In the genomic region with DNA sequence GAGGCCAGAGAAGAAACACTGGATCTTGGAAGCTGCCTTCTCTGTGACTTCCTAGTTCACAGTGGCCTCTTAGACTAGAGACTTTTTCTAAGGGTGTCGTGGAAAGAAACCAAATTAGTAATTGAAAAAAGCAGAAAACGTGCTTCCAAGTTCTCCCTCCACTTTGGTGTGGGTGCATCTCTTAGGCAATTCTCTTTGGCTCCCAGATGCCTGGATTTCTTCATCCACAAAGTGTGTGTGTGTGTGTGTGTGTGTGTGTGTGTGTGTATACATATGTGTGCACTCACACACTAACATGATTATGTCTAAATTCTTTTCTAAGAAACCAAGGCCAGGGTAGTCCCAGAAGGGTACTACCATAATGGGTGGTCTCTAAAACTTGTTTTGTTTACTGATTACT, we compare ENCODE assay signal across 8 mouse cellular contexts. TPM values are rescaled to one million over a fixed set of nuclear protein-coding genes. Genes with fewer than 3 reads are reported as not detected.
DNase-seq lines count a peak whose midpoint lies in the region; ATAC-seq and TF ChIP-seq lines count a peak whose summit lies in the region.

No protein-coding gene starts in this region.

- H3K36me3 ChIP-seq in heart, adult 2 months (ENCODE audit: control insufficient read depth, insufficient read depth, low read length) = no peaks in the 10 kb centered on the region; the same call in 1 of the 2 replicates
- H3K36me3 ChIP-seq in hindbrain, embryonic 16.5 days (ENCODE audit: control insufficient read depth, insufficient read depth, low read length) = no peaks in the 10 kb centered on the region

- no peak for TF ChIP-seq CTCF in heart, adult 2 months (IDR thresholded peaks at IDR 0.05)

- H3K4me2 ChIP-seq in hindbrain, embryonic 16.5 days (ENCODE audit: low read length) = peak overlapping the region; percentile 34; the same call in 1 of the 2 replicates

- no peak for ATAC-seq in hindbrain, embryonic 16.5 days

- peak overlapping the region; percentile 68 for H3K4me3 ChIP-seq in heart, adult 2 months
- H3K4me3 ChIP-seq in brown adipose tissue, adult 24 weeks (ENCODE audit: insufficient read depth, low read depth, low read length) = no peak overlapping the region
- H3K4me3 ChIP-seq in hindbrain, embryonic 16.5 days (ENCODE audit: low read length) = no peak overlapping the region

- peak in 1 of 2 experiments; percentile 27 for DNase-seq in heart, adult 2 months
- DNase-seq in heart, postnatal 25 days (ENCODE audit: low spot score) = no peak
- DNase-seq in lung, postnatal 36 days = peak; percentile 61
- DNase-seq in left cerebral cortex, postnatal 25 days (ENCODE audit: low spot score in 2 of 2) = no peak
- DNase-seq in thymus, postnatal 10 days (ENCODE audit: low spot score in 2 of 2) = no peak
- DNase-seq in ovary, postnatal 10 days (ENCODE audit: low spot score) = no peak

- WGBS in heart, adult 2 months = 1% methylated on average over 2 of the region's 2 CpGs
- WGBS in hindbrain, embryonic 16.5 days = 25% methylated on average over 2 of the region's 2 CpGs

- no peaks in the 10 kb centered on the region for H3K9me3 ChIP-seq in hindbrain, embryonic 16.5 days (ENCODE audit: control insufficient read depth, low read length)

- intact Hi-C loops in heart, adult 2 months (cut with DNase I) = loop anchor here (1.0 to 5.0 kb wide), 4 partner anchors 52 to 442 kb away; no protein-coding TSS in a partner anchor
- intact Hi-C loops in heart, postnatal 25 days (cut with DNase I) = loop anchor here (5.0 kb wide), 3 partner anchors 42 to 77 kb away; no protein-coding TSS in a partner anchor
- intact Hi-C loops in left cerebral cortex, postnatal 25 days (cut with DNase I) = no loop called here

- no peaks in the 10 kb centered on the region for H3K27me3 ChIP-seq in heart, adult 2 months (ENCODE audit: control insufficient read depth, insufficient read depth, low read length)
- H3K27me3 ChIP-seq in hindbrain, embryonic 16.5 days (replicated peaks; ENCODE audit: control insufficient read depth, insufficient read depth, low read length) = no peaks in the 10 kb centered on the region

- peaks cover 3% of the 10 kb centered on the region for H3K4me1 ChIP-seq in heart, adult 2 months (ENCODE audit: control insufficient read depth, insufficient read depth, low read length)
- no peaks in the 10 kb centered on the region for H3K4me1 ChIP-seq in brown adipose tissue, adult 24 weeks (ENCODE audit: control insufficient read depth, insufficient read depth, insufficient read length, low read length)
- peaks cover 14% of the 10 kb centered on the region for H3K4me1 ChIP-seq in hindbrain, embryonic 16.5 days (ENCODE audit: control insufficient read depth, insufficient read depth, low read depth, low read length)

- H3K9ac ChIP-seq in heart, adult 2 months (ENCODE audit: low read depth, low read length) = peak overlapping the region; percentile 58
- no peak overlapping the region for H3K9ac ChIP-seq in hindbrain, embryonic 16.5 days (ENCODE audit: low read depth, low read length)

- TF ChIP-seq EP300 in heart, adult 2 months (IDR thresholded peaks at IDR 0.05; ENCODE audit: insufficient read depth, low read depth, low read length) = no peak

- peaks cover 2% of the 10 kb centered on the region; the same call in 1 of the 2 replicates for H3K79me2 ChIP-seq in heart, adult 2 months (replicated peaks; ENCODE audit: control insufficient read depth, insufficient read depth, low read length)

- H3K27ac ChIP-seq in heart, adult 2 months = peak overlapping the region; percentile 97
- H3K27ac ChIP-seq in brown adipose tissue, adult 24 weeks (replicated peaks; ENCODE audit: low read depth, low read length) = peak overlapping the region; percentile 23
- H3K27ac ChIP-seq in hindbrain, embryonic 16.5 days (ENCODE audit: low read depth, low read length) = no peak overlapping the region; the same call in 1 of the 2 replicates

- TF ChIP-seq POLR2A in heart, adult 2 months (IDR thresholded peaks at IDR 0.05; ENCODE audit: insufficient read depth, low read depth, low read length) = no peak

RNA-seq across cellular contexts. Expression of gene Traf3ip2, which starts 1.2 kb away (rescaled TPM):
- total RNA-seq in heart, adult 2 months (2021) = 1 to 10 TPM; 5.0 to 6.5 TPM
- polyA plus RNA-seq in heart, adult 2 months (2012; rRNA removed) = 7.1 and 7.8 TPM in 2 replicates
- 1 to 10 TPM; 5.0 to 8.0 TPM for total RNA-seq in heart, postnatal 25 days (2021)
- polyA plus RNA-seq in brown adipose tissue, adult 24 weeks (2012; ENCODE audit: insufficient read depth, insufficient read length, missing spikeins) = 3.6 and 6.6 TPM in 2 replicates
- 6.7 and 8.0 TPM in 2 replicates for polyA plus RNA-seq in hindbrain, embryonic 16.5 days (2015; fragmentation: Nextera tagmentation; extraction: Ambion mirVana)
- total RNA-seq in left cerebral cortex, postnatal 25 days (2021) = under 1 TPM; 0.43 to 0.92 TPM
